Mouse (Mus musculus): Measurements from ENCODE around the gene Katnal1. TPM values are rescaled to one million over a fixed set of nuclear protein-coding genes. Genes with fewer than 3 reads are reported as not detected.
A peak's percentile ranks its signal among the peaks of the same experiment; 100 is the strongest.

Gene Katnal1
- polyA plus RNA-seq, 2 experiments, result 5.1 to 7.6 TPM

DNA sequence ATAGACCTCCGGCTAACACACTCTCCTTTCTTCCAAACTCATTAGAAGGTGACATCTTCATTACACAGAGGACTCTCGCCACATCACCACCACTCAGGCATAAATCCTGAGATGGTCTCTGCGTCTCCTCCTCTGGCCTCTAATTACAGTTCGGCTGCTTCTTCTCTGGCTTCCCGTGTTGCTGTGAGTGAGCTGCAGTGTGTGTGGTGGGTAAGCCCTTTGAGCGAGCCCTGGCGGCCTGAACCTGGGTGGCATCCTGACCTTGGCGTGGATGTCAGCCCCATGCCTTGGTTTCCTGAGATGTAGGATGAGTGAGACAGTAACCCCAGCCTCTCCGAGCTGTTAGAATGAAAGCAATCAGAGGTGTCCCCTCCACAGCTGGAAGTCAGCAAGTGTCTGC is 19.5 kb upstream of the Katnal1 start:
- TF ChIP-seq CTCF (IDR thresholded peaks at IDR 0.05; ENCODE audit: low read depth), result no peak
- no peak for TF ChIP-seq EP300 (IDR thresholded peaks at IDR 0.05; ENCODE audit: low read depth)
- DNase-seq (ENCODE audit: low read depth in 3 of 3, low spot score in 3 of 3) (no peak), ATAC-seq (ENCODE audit: insufficient read depth) (no peak)
- WGBS (ENCODE audit: insufficient replicate concordance), result 77% methylated on average over 9 of the region's 9 CpGs
- H3K36me3 ChIP-seq (replicated peaks; ENCODE audit: control insufficient read depth, insufficient read depth, low read depth), result no peaks in the 10 kb centered on the region
- no peak overlapping the region for H3K4me2 ChIP-seq (ENCODE audit: low read depth)
- H3K9me3 ChIP-seq (ENCODE audit: control insufficient read depth, low read length), result no peaks in the 10 kb centered on the region
- no peak overlapping the region for H3K9ac ChIP-seq (replicated peaks)
- H3K27ac ChIP-seq, result no peak overlapping the region
- no peak overlapping the region for H3K4me3 ChIP-seq (ENCODE audit: insufficient read depth in 1 of 2, low read depth in 2 of 2, low read length in 2 of 2)
- peaks cover 4 to 7% of the 10 kb centered on the region in 2 experiments for H3K4me1 ChIP-seq (replicated peaks; ENCODE audit: control insufficient read depth in 2 of 2, insufficient read depth in 2 of 2, low read length in 1 of 2)
- no peaks in the 10 kb centered on the region for H3K27me3 ChIP-seq (ENCODE audit: control insufficient read depth, insufficient read depth, low read length)

DNA sequence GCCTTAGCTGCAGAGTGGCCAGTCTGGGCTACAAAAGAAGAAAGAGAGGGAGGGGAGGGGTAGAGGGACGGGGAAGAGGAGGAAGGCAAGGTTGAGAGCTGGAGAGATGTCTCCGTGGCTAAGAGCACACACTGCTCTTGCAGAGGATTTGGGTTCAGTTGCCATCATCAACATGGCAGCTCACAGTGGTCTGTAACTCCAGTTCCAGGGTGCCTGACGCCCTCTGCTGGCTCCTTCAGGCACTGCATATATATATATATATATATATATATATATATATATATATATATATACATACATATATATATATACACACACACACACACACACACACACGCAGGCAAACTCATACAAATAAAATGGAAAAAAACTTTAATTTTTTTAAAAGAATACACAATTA is 18.3 kb upstream of the Katnal1 start:
- TF ChIP-seq EP300 (IDR thresholded peaks at IDR 0.05; ENCODE audit: low read depth), result no peak
- peak; percentile 60 for TF ChIP-seq CTCF (IDR thresholded peaks at IDR 0.05; ENCODE audit: low read depth)

DNA sequence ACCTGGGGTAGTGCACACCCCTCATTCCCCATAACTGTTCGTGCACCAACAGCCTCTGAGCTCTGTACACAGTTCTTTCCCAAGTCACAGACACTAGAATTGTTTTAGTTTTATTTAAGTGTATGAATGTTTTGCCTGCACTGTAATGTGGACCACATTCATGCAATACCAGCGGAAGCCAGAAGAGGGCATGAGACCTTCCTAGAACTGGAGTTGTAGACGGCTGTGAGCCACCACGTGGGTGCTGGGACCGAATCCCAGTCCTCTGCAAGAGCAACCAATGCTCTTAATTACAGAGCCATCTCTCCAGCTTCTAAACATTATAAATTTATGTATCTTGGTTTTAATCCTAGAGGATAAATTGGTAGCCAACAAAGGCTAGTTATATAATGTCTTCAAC is 17.7 kb upstream of the Katnal1 start:
- H3K4me1 ChIP-seq (replicated peaks; ENCODE audit: control insufficient read depth in 2 of 2, insufficient read depth in 2 of 2, low read length in 1 of 2), result peaks cover 5 to 8% of the 10 kb centered on the region in 2 experiments
- no peak overlapping the region for H3K27ac ChIP-seq
- no peak for DNase-seq (ENCODE audit: low read depth in 3 of 3, low spot score in 3 of 3)
- ATAC-seq (ENCODE audit: insufficient read depth), result no peak
- H3K27me3 ChIP-seq (ENCODE audit: control insufficient read depth, insufficient read depth, low read length), result no peaks in the 10 kb centered on the region
- no peak overlapping the region for H3K4me2 ChIP-seq (ENCODE audit: low read depth)
- H3K9me3 ChIP-seq (ENCODE audit: control insufficient read depth, low read length), result no peaks in the 10 kb centered on the region
- WGBS (ENCODE audit: insufficient replicate concordance), result 63% methylated on average over 5 of the region's 5 CpGs
- no peaks in the 10 kb centered on the region for H3K36me3 ChIP-seq (replicated peaks; ENCODE audit: control insufficient read depth, insufficient read depth, low read depth)
- no peak overlapping the region for H3K4me3 ChIP-seq (ENCODE audit: insufficient read depth in 1 of 2, low read depth in 2 of 2, low read length in 2 of 2)
- H3K9ac ChIP-seq (replicated peaks), result no peak overlapping the region
- TF ChIP-seq EP300 (IDR thresholded peaks at IDR 0.05; ENCODE audit: low read depth) (no peak), CTCF (IDR thresholded peaks at IDR 0.05; ENCODE audit: low read depth) (peak; percentile 78)

More for the DNA sequence above, 18.3 kb upstream of the Katnal1 start:
- Histone ChIP-seq H3K27me3 (ENCODE audit: control insufficient read depth, insufficient read depth, low read length) (no peaks in the 10 kb centered on the region), H3K27ac (no peak overlapping the region), H3K9me3 (ENCODE audit: control insufficient read depth, low read length) (no peaks in the 10 kb centered on the region), H3K4me1 (replicated peaks; ENCODE audit: control insufficient read depth in 2 of 2, insufficient read depth in 2 of 2, low read length in 1 of 2) (peaks cover 5 to 8% of the 10 kb centered on the region in 2 experiments), H3K36me3 (replicated peaks; ENCODE audit: control insufficient read depth, insufficient read depth, low read depth) (no peaks in the 10 kb centered on the region), H3K4me2 (ENCODE audit: low read depth) (no peak overlapping the region), H3K4me3 (ENCODE audit: insufficient read depth in 1 of 2, low read depth in 2 of 2, low read length in 2 of 2) (no peak overlapping the region), H3K9ac (replicated peaks) (no peak overlapping the region)
- DNase-seq (ENCODE audit: low read depth in 3 of 3, low spot score in 3 of 3) (no peak), ATAC-seq (ENCODE audit: insufficient read depth) (no peak)
- WGBS (ENCODE audit: insufficient replicate concordance), result 57% methylated on average over 4 of the region's 4 CpGs

DNA sequence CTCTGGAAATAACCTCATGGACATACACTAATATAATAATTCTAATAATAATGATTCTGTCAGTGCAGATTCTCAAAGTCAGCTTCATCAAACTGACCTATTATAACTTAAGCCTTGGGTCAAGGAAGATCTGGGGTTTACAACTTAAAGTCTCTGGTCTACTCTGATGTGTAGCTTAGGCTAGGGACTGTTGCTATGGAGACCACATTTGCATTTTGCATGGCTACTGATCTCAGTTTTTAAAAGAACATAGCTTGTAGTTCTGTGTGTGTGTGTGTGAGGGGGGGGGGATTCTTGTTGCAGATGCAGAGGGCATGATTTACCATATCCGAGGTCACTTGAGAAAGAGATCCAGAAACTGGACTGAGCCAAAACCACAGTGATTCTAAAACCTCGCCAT is 16.6 kb upstream of the Katnal1 start:
- no peaks in the 10 kb centered on the region for H3K36me3 ChIP-seq (replicated peaks; ENCODE audit: control insufficient read depth, insufficient read depth, low read depth)
- peaks cover 5 to 8% of the 10 kb centered on the region in 2 experiments for H3K4me1 ChIP-seq (replicated peaks; ENCODE audit: control insufficient read depth in 2 of 2, insufficient read depth in 2 of 2, low read length in 1 of 2)
- TF ChIP-seq CTCF (IDR thresholded peaks at IDR 0.05; ENCODE audit: low read depth) (no peak), EP300 (IDR thresholded peaks at IDR 0.05; ENCODE audit: low read depth) (no peak)
- 60% methylated on average over 2 of the region's 2 CpGs for WGBS (ENCODE audit: insufficient replicate concordance)
- no peaks in the 10 kb centered on the region for H3K27me3 ChIP-seq (ENCODE audit: control insufficient read depth, insufficient read depth, low read length)
- DNase-seq (ENCODE audit: low read depth in 3 of 3, low spot score in 3 of 3), result no peak
- H3K9me3 ChIP-seq (ENCODE audit: control insufficient read depth, low read length), result no peaks in the 10 kb centered on the region
- H3K9ac ChIP-seq (replicated peaks), result no peak overlapping the region
- H3K4me2 ChIP-seq (ENCODE audit: low read depth), result no peak overlapping the region
- ATAC-seq (ENCODE audit: insufficient read depth), result no peak
- no peak overlapping the region for H3K27ac ChIP-seq
- no peak overlapping the region for H3K4me3 ChIP-seq (ENCODE audit: insufficient read depth in 1 of 2, low read depth in 2 of 2, low read length in 2 of 2)

DNA sequence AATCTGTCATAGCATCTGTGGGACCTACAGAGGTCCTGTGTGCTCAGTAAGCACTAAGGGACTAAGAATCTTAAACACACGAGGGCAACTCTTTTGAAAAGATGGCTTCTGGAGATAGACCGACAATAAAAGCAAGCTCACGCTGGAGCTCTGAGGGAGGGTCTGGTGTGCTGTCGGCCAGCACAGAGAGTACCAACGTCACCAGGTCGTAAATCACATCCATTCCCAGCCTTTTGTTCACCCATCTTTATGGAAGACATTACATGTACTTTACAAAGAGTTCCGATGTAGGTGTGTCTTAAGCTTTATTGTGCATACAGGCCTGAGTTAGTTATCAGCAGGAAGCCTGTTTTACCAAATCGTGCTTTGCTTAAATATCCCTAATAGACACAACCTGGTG is 14.9 kb upstream of the Katnal1 start:
- TF ChIP-seq CTCF (IDR thresholded peaks at IDR 0.05; ENCODE audit: low read depth) (no peak), EP300 (IDR thresholded peaks at IDR 0.05; ENCODE audit: low read depth) (no peak)
- Histone ChIP-seq H3K4me3 (ENCODE audit: insufficient read depth in 1 of 2, low read depth in 2 of 2, low read length in 2 of 2) (no peak overlapping the region), H3K9me3 (ENCODE audit: control insufficient read depth, low read length) (no peaks in the 10 kb centered on the region), H3K4me2 (ENCODE audit: low read depth) (no peak overlapping the region), H3K4me1 (replicated peaks; ENCODE audit: control insufficient read depth in 2 of 2, insufficient read depth in 2 of 2, low read length in 1 of 2) (peaks cover 5 to 9% of the 10 kb centered on the region in 2 experiments), H3K9ac (replicated peaks) (no peak overlapping the region), H3K27ac (no peak overlapping the region), H3K36me3 (replicated peaks; ENCODE audit: control insufficient read depth, insufficient read depth, low read depth) (no peaks in the 10 kb centered on the region), H3K27me3 (ENCODE audit: control insufficient read depth, insufficient read depth, low read length) (no peaks in the 10 kb centered on the region)
- 35% methylated on average over 8 of the region's 8 CpGs for WGBS (ENCODE audit: insufficient replicate concordance)
- DNase-seq (ENCODE audit: low read depth in 3 of 3, low spot score in 3 of 3) (no peak), ATAC-seq (ENCODE audit: insufficient read depth) (no peak)
